Mouse (Mus musculus) layer of hippocampus, postnatal 10 days (tissue): Measurements from ENCODE around the gene Wfdc13. TPM values are rescaled to one million over a fixed set of nuclear protein-coding genes. Genes with fewer than 3 reads are reported as not detected.
"Not testable (repeated sequence)": the region's sequence is repeated elsewhere in the genome, so short reads cannot be mapped to it uniquely, and the experiment has no call there.

ENCODE experiments used
- DNase-seq, 2 experiments: peaks; one replicate each; pipeline ENCODE4 v3.0.0; 2021; ENCODE audit warnings: low spot score in 2 of 2
- total RNA-seq, 2 experiments: library from RNA; stranded (reverse); gene quantifications; 2 replicates each; pipeline ENCODE4 v1.2.3; 2021

The Wfdc13 gene
- total RNA-seq, 2 experiments from 2014 or later = not detected

GRCm38 (mm10) chr2:164715005-164715404 is 30.1 kb downstream of the Wfdc13 start, which contains the start of gene Spint5:
Gene Spint5, plus strand, starts transcription at chr2:164715305.
- no peak for DNase-seq

GRCm38 (mm10) chr2:164716194-164716786 is 31.4 kb downstream of the Wfdc13 start:
- DNase-seq = not testable (repeated sequence)

GRCm38 (mm10) chr2:164723276-164723675 is 38.4 kb downstream of the Wfdc13 start:
- DNase-seq = no peak

GRCm38 (mm10) chr2:164725895-164726619 is 41.1 kb downstream of the Wfdc13 start:
- peak; percentile 74 to 75 for DNase-seq

- DNase-seq = no peak
These were observed 46.8 kb downstream of the Wfdc13 start for GRCm38 (mm10) chr2:164731719-164732118.

- DNase-seq = no peak
These were observed 48.4 kb downstream of the Wfdc13 start for GRCm38 (mm10) chr2:164733259-164733658.

- no peak for DNase-seq
These were observed 49.9 kb downstream of the Wfdc13 start for GRCm38 (mm10) chr2:164734839-164735238.

GRCm38 (mm10) chr2:164735446-164735845 is 50.5 kb downstream of the Wfdc13 start:
- DNase-seq = no peak

Other genes starting within 250 kb of the Wfdc13 start
- gene Sdc4, start 241.2 kb upstream of the Wfdc13 start, total RNA-seq = 10 to 100 TPM; 74.2 to 83.4 TPM
- 10 to 100 TPM; 43.9 to 45.8 TPM for gene Sys1, start 228.1 kb upstream of the Wfdc13 start, total RNA-seq
- 10 to 100 TPM in 1 of 2 experiments, 1 to 10 TPM in 1; 4.1 to 17.9 TPM for gene Gm20458, start 224.1 kb upstream of the Wfdc13 start, total RNA-seq
- gene Trp53tg5, start 211.4 kb upstream of the Wfdc13 start, total RNA-seq = not detected
- 10 to 100 TPM; 58.9 to 61.0 TPM for gene Dbndd2, start 199.0 kb upstream of the Wfdc13 start, total RNA-seq
- 100 to 1,000 TPM; 106 to 109 TPM for gene Pigt, start 187.6 kb upstream of the Wfdc13 start, total RNA-seq
- under 1 TPM in 1 of 2 experiments, not detected in 1; 0.73 TPM for gene Wfdc2, start 122.7 kb upstream of the Wfdc13 start, total RNA-seq
- not detected for gene Spint3, start 111.6 kb upstream of the Wfdc13 start, total RNA-seq
- 1 to 10 TPM in 1 of 2 experiments, under 1 TPM in 1; 0.78 to 2.2 TPM for gene Wfdc6a, start 99.7 kb upstream of the Wfdc13 start, total RNA-seq
- gene Eppin, start 91.5 kb upstream of the Wfdc13 start, total RNA-seq = not detected
- gene Wfdc6b, start 71.6 kb upstream of the Wfdc13 start, total RNA-seq = not detected
- gene Wfdc8, start 71.5 kb upstream of the Wfdc13 start, total RNA-seq = not detected
- not detected for gene Wfdc16, start 46.3 kb upstream of the Wfdc13 start, total RNA-seq
- not detected for gene Wfdc10, start 29.1 kb upstream of the Wfdc13 start, total RNA-seq
- gene Wfdc9, start 28.5 kb upstream of the Wfdc13 start, total RNA-seq = not detected
- not detected for gene Wfdc11, start 11.0 kb upstream of the Wfdc13 start, total RNA-seq
- gene Spint4, start 13.4 kb downstream of the Wfdc13 start, total RNA-seq = not detected
- not detected for gene Spint5, start 30.2 kb downstream of the Wfdc13 start, total RNA-seq
- 1 to 10 TPM in 1 of 2 experiments, under 1 TPM in 1; 0.87 to 1.4 TPM for gene Wfdc3, start 60.8 kb downstream of the Wfdc13 start, total RNA-seq
- gene Dnttip1, start 60.9 kb downstream of the Wfdc13 start, total RNA-seq = 10 to 100 TPM; 41.9 to 46.0 TPM
- gene Ube2c, start 84.8 kb downstream of the Wfdc13 start, total RNA-seq = 1 to 10 TPM; 6.9 to 8.3 TPM
- not detected for gene Tnnc2, start 94.9 kb downstream of the Wfdc13 start, total RNA-seq
- gene Snx21, start 100.7 kb downstream of the Wfdc13 start, total RNA-seq = 10 to 100 TPM; 41.3 to 43.6 TPM
- 10 to 100 TPM; 24.1 to 28.6 TPM for gene Acot8, start 119.8 kb downstream of the Wfdc13 start, total RNA-seq
- 1 to 10 TPM; 8.9 to 9.4 TPM for gene Zswim3, start 120.0 kb downstream of the Wfdc13 start, total RNA-seq
- 10 to 100 TPM; 18.5 to 18.7 TPM for gene Zswim1, start 137.6 kb downstream of the Wfdc13 start, total RNA-seq
- gene Spata25, start 143.4 kb downstream of the Wfdc13 start, total RNA-seq = 1 to 10 TPM in 1 of 2 experiments, not detected in 1; 1.6 TPM
- gene Ctsa, start 147.8 kb downstream of the Wfdc13 start, total RNA-seq = 10 to 100 TPM; 70.8 to 76.9 TPM
- gene Neurl2, start 148.3 kb downstream of the Wfdc13 start, total RNA-seq = 1 to 10 TPM; 3.5 to 4.7 TPM
- 10 to 100 TPM; 72.9 to 79.2 TPM for gene Pltp, start 172.6 kb downstream of the Wfdc13 start, total RNA-seq
- gene Pcif1, start 194.2 kb downstream of the Wfdc13 start, total RNA-seq = 10 to 100 TPM; 45.0 to 50.9 TPM
- 10 to 100 TPM; 24.0 to 24.1 TPM for gene Zfp335, start 226.7 kb downstream of the Wfdc13 start, total RNA-seq